Mouse (Mus musculus): Measurements from ENCODE around the gene Nsd1. TPM values are rescaled to one million over a fixed set of nuclear protein-coding genes. Genes with fewer than 3 reads are reported as not detected.
A peak's percentile ranks its signal among the peaks of the same experiment; 100 is the strongest.
"Not testable (repeated sequence)": the region's sequence is repeated elsewhere in the genome, so short reads cannot be mapped to it uniquely, and the experiment has no call there.

Gene Nsd1
- 100 to 1,000 TPM; 168 to 172 TPM for total RNA-seq (2021)
- long read RNA-seq, experiment 1, partial matches to known transcripts: 6 of 34 reads
- long read RNA-seq, experiment 1, other reads (novel, unspliced or antisense): 19 of 34 reads
- long read RNA-seq, experiment 2, transcript Nsd1-206 (6 exons, 1,001 nt): major isoform, 11 of 49 reads
- long read RNA-seq, experiment 2, partial matches to known transcripts: 13 of 49 reads
- long read RNA-seq, experiment 2, other reads (novel, unspliced or antisense): 22 of 49 reads

DNA sequence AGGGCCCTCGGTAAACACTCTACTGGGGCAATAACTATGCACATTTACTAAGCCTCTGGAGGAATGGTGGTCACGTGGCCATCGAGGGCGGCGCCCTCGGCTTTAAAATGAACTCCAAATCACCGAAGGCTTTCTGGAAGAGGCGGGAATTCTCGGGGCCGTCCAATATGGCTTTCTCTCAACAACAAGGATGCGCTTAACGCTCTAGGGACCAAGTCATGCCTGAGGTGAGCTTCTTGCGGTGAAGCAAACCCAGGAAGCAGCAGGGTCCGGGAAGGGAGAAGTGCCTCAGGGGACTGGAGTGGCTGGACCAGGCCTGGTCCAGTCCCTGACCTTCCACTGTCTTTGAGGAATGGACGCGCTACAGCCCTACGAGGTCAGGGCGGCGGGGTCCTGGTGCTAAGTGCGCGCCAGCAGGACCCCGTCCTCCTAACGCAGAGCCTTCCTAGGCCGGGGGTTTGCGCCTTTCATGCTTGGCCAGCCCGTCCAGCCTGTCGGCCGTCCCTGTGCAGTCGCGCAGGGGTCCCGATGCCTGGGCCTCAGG is at the start of gene Nsd1:
Nsd1 (plus strand) TSS at position 134 of the 544 bp plus-strand sequence.
- DNase-seq (ENCODE audit: low spot score in 2 of 2): peak in 1 of 2 experiments; percentile 24

DNA sequence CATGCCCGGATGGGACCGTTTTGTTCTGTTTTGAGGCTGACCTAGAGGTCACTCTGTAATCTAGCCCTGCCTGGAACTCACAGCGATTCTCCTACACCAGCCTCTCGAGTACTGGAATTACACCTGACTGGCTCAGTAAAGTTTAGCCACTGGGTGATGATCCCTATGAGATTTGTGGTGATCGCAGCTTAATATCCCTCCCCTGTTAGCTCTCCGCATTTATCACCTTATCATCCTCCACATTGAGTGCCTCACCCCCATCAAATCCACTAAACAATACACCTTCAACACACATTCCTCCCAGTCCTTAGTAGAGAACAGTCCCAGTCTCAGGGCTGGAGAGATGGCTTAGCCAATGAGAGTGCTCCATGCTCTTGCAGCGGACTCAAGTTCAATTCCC is 47.2 kb upstream of the Nsd1 start:
- no peak for DNase-seq (ENCODE audit: low spot score in 2 of 2)

DNA sequence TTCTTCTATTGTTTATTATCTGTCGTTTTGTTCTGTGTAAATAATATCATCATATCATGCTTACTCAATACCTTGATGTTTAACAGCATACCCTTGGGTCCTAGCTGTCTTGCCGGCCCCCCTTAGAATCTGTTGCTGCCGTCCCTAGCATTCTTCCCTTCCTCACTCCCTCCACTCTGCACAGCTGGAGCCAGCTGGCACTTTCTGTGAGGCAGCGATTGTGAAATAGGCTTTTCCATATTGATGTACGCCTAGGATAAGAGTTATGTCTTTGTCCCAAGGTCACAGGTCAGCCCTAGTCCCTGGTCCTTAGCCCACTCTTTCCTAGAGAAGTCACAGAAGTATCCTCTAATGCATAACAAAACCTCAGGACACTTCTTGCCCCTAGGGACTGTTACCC is 46.0 kb upstream of the Nsd1 start:
- no peak for DNase-seq (ENCODE audit: low spot score in 2 of 2)

GRCm38 (mm10) chr13:55165831-55166339 is 43.7 kb upstream of the Nsd1 start:
- no peak for DNase-seq (ENCODE audit: low spot score in 2 of 2)

GRCm38 (mm10) chr13:55166806-55167725 is 42.5 kb upstream of the Nsd1 start:
- no peak for DNase-seq (ENCODE audit: low spot score in 2 of 2)

DNA sequence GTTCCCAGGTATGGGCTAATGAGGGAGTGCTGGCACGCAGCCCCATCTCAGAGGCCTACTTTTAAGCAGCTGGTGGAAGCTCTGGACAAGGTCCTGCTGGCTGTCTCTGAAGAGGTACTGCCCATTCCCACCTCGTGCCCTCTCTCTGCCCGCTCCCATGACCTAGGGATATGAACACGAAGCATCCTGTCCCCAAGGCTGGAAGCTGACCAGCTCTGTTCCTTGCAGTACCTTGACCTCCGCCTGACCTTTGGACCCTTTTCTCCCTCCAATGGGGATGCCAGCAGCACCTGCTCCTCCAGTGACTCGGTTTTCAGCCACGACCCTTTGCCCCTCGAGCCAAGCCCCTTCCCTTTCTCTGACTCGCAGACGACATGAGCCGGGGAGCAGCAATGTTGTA is 41.8 kb upstream of the Nsd1 start:
- no peak for DNase-seq (ENCODE audit: low spot score in 2 of 2)

DNA sequence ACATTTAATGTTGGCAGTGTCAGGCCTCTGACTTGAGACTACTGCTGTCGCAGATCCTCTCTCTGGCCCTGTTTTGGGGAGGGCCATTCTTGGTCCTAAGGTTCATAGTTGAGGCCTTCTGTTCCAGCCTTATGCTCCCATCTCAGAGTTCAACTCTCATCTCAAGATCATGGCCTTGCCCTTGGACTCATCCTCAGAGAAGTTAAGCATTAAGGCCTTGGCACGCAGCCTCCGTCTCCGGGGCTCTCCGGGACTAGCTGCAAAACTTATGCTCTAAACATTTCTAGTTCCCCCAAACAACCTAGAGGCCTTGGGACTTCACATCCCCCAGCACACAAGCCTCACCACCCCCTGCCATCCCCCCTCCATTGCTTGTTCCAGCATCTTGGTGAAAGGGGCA is 41.3 kb upstream of the Nsd1 start:
- DNase-seq (ENCODE audit: low spot score in 2 of 2): no peak

DNA sequence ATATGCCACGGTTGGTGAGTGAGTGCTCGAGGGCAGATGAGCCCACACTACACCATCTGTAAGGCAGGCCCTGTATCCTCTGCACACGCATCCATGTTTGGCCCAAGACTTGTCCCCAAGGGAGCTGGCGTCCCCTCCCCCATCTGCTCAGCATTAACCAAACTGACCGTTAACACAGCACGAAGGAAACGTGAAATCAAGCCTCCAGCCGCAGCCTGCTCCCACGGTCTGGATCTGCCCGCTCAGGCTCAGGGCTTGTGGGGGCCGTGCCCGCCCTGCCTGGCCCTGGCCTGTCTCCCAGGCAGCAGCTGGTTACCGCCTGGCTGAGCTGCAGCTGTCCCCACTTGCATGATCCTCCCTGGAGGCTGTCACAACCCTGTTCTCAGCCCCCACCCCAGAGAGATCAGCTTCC is 40.6 kb upstream of the Nsd1 start:
- DNase-seq (ENCODE audit: low spot score in 2 of 2): no peak

DNA sequence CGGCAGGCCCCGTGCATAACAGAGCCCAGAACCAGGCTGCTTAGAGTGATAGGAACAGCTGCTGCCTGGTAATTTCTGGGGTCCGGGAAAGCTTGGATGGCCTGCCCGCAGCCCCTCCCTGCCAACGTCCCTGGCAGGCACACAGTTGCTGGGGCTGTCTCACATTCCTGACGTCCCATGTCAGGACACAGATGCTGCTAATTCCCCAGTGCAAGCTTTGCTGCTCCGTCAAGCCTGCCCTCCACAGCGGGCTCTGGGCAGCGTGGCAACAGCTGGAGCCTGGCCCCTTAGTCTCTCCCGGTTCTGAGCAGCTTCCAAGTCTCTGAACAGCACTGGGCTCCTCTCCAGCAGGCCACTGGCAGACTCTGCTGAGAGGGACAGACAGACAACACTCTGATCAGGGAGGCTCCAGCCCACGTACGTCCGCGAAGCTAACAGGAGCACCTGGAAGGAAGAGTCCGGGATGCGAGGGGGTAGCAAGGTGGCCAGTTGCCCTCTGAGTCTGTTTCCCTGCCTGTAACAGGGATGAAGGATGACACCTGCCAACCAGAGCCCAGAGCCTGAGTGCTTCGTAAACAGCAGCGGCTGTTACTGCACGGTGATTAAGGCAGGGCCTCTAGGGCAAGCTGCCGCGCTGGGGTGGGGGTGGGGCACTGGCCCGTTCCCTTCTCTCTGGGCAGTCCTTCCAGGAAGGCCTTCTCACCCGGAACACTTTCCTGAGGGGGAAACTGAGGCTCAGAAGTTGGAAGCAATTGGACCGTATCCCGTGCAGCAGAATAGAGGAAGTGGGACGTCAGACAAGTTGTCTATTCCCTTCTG is 37.9 kb upstream of the Nsd1 start:
- DNase-seq (ENCODE audit: low spot score in 2 of 2): no peak

GRCm38 (mm10) chr13:55172336-55172770 is 37.2 kb upstream of the Nsd1 start:
- no peak for DNase-seq (ENCODE audit: low spot score in 2 of 2)

- DNase-seq (ENCODE audit: low spot score in 2 of 2): no peak
Observed at GRCm38 (mm10) chr13:55174347-55174746, 35.2 kb upstream of the Nsd1 start.

DNA sequence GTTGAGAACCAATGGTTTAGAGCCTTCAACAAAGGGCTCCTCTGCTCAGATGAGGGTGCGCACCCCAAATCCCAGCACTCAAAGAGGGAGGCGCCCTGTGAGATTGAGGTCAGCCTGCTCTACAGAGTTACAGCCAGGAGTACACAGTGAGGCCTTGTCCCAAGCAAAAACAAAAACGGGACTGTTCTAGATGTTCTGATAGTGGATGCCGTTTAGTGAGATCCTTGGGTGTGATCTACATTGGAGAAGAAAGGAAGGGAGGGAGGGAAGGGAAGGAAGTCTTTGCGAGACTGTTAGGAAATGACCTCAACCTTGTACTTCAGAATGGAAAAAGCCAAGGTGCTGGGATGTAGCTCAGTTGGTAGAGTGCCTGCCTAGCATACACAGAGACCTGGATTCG is 33.3 kb upstream of the Nsd1 start:
- DNase-seq (ENCODE audit: low spot score in 2 of 2): no peak

GRCm38 (mm10) chr13:55177903-55178496 is 31.6 kb upstream of the Nsd1 start:
- DNase-seq (ENCODE audit: low spot score in 2 of 2): no peak

DNA sequence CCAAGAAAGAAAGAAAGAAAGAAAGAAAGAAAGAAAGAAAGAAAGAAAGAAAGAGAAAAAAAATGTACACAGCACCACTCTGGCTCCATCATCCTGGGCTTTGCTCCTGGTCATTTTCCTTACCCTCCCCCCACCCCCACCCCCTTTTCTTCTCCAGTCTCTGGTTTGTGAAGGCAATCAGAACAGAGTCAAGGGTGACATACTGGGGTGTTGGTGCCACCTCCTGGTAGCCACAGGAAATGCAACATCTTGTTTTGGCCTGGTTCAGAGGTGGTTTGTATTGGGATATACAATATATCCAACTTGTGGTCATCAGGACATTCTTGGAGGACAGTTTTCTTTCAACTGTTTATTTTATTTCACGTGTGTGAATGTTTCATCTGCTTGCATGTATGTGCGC is 31.0 kb upstream of the Nsd1 start:
- DNase-seq (ENCODE audit: low spot score in 2 of 2): peak in 1 of 2 experiments; percentile 51

GRCm38 (mm10) chr13:55179591-55179990 is 30.0 kb upstream of the Nsd1 start:
- DNase-seq (ENCODE audit: low spot score in 2 of 2): no peak

DNA sequence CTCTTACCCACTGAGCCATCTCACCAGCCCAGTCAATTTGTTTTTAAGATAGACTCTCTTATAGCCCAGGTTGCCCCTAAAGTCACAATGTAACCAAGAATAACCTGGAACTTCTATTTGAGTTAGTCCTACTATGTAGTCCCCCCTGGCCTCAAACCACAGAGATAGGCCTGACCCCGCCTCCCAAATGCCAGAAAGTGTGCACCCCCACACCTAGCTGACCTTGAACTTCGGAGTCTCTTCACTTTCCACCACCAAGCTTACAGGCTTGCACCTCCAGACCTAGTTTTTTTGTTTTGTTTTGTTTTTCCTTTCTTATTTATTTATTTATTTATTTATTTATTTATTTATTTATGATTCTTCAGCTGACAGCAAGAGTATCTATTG is 27.8 kb upstream of the Nsd1 start:
- DNase-seq (ENCODE audit: low spot score in 2 of 2): no peak

- peak in 1 of 2 experiments; percentile 59 for DNase-seq (ENCODE audit: low spot score in 2 of 2)
Observed at GRCm38 (mm10) chr13:55182173-55182894, 27.2 kb upstream of the Nsd1 start.

DNA sequence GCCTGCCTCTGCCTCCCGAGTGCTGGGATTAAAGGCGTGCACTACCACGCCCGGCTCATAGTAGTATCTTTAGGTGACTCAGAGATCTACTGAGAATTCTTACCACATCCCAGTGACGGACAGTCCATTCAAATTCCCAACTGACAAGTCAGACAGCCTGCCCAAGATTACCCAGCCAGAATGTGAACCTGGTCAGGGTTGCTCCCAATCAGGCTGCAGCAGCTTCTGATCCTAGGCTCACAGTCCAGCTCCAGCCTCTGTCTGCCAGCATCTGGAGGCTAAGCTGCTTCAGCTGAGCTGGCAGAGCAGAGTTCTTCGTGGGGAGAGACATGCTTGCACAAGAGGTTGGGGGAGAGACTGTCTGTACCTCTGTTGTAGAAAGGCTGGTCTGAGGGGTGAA is 26.2 kb upstream of the Nsd1 start:
- no peak for DNase-seq (ENCODE audit: low spot score in 2 of 2)

GRCm38 (mm10) chr13:55187062-55187461 is 22.5 kb upstream of the Nsd1 start:
- DNase-seq (ENCODE audit: low spot score in 2 of 2): not testable (repeated sequence)

DNA sequence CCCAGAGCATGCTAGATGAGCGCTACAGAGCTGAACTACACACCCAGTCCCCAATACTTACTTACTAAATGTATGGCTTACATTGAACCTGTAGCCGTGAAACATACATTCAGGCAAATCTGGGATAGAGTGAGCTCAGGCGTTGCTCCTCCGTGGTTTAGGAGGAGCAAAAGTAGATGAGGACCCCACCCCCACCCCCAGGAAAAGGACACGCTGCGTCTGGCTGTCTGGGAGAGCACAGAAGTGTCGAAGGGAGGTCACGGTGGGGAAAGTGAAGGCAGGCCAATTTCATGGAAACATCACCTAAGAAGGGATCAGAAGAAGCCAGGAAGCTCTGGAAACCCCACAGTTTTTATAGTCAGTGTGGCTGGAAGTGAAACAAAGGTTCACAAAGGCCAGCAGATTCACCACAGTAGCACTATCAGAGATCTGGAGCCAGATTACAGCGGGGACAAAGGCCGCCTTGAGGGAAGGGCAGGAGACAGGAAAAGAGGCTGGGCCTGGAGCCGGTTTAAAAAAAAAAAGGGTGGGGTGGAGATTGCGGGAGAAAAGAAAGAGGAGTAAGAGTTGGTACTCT is 20.0 kb upstream of the Nsd1 start:
- DNase-seq (ENCODE audit: low spot score in 2 of 2): no peak

Data from adrenal gland, postnatal 4 days (tissue).